Mouse (Mus musculus): ENCODE measurements at regions not wholly inside any gene's neighbourhood (a gene's known extent, or its start where the extent isn't known, plus 50 kb on each side); places are given as distances from the start of the nearest gene placed in this dataset.
A peak's percentile ranks its signal among the peaks of the same experiment; 100 is the strongest.

- no peaks in the 10 kb centered on the region for H3K27me3 ChIP-seq
- 90% methylated on average over 4 of the region's 4 CpGs for WGBS
Measured at GRCm38 (mm10) chr11:31736556-31737089, 64.9 kb upstream of the Bod1 start.

GRCm38 (mm10) chr11:31738148-31739021, 66.7 kb upstream of the Bod1 start:
- Histone ChIP-seq H3K27ac (no peak overlapping the region), H3K9me3 (replicated peaks) (no peaks in the 10 kb centered on the region), H3K36me3 (ENCODE audit: poor library complexity, severe bottlenecking) (no peaks in the 10 kb centered on the region), H3K9ac (no peak overlapping the region), H3K4me3 (no peak overlapping the region), H3K4me1 (peaks cover 13% of the 10 kb centered on the region), H3K4me2 (no peak overlapping the region), H3K27me3 (no peaks in the 10 kb centered on the region)
- no peak for ATAC-seq
- WGBS: 91% methylated on average over 5 of the region's 5 CpGs

More at GRCm38 (mm10) chr11:31736556-31737089, 64.9 kb upstream of the Bod1 start:
- no peak overlapping the region for H3K4me2 ChIP-seq
- H3K36me3 ChIP-seq (ENCODE audit: poor library complexity, severe bottlenecking): no peaks in the 10 kb centered on the region
- H3K9ac ChIP-seq: no peak overlapping the region
- no peak for ATAC-seq
- no peak overlapping the region for H3K27ac ChIP-seq
- no peak overlapping the region for H3K4me3 ChIP-seq
- peaks cover 18% of the 10 kb centered on the region for H3K4me1 ChIP-seq
- no peaks in the 10 kb centered on the region for H3K9me3 ChIP-seq (replicated peaks)

- Histone ChIP-seq H3K9me3 (replicated peaks) (no peaks in the 10 kb centered on the region), H3K4me1 (peaks cover 8% of the 10 kb centered on the region; the same call in 1 of the 2 replicates), H3K4me3 (no peak overlapping the region), H3K36me3 (ENCODE audit: poor library complexity, severe bottlenecking) (no peaks in the 10 kb centered on the region), H3K9ac (no peak overlapping the region), H3K27me3 (no peaks in the 10 kb centered on the region), H3K4me2 (no peak overlapping the region), H3K27ac (no peak overlapping the region)
- 80% methylated on average over 5 of the region's 5 CpGs for WGBS
- no peak for ATAC-seq
Measured at GRCm38 (mm10) chr11:31740409-31740808, 68.7 kb upstream of the Bod1 start.

- Histone ChIP-seq H3K4me1 (peaks cover 15% of the 10 kb centered on the region; the same call in 1 of the 2 replicates), H3K9me3 (replicated peaks) (no peaks in the 10 kb centered on the region), H3K4me2 (no peak overlapping the region), H3K36me3 (ENCODE audit: poor library complexity, severe bottlenecking) (no peaks in the 10 kb centered on the region), H3K4me3 (no peak overlapping the region), H3K9ac (no peak overlapping the region), H3K27me3 (no peaks in the 10 kb centered on the region), H3K27ac (no peak overlapping the region)
- no peak for ATAC-seq
- 33% methylated on average over 1 of the region's 1 CpGs for WGBS
Measured at GRCm38 (mm10) chr11:31742160-31742559, 70.5 kb upstream of the Bod1 start.

- Histone ChIP-seq H3K4me3 (no peak overlapping the region), H3K27me3 (no peaks in the 10 kb centered on the region), H3K4me1 (peaks cover 15% of the 10 kb centered on the region; the same call in 1 of the 2 replicates), H3K9me3 (replicated peaks) (no peaks in the 10 kb centered on the region), H3K27ac (no peak overlapping the region), H3K36me3 (ENCODE audit: poor library complexity, severe bottlenecking) (no peaks in the 10 kb centered on the region), H3K4me2 (no peak overlapping the region), H3K9ac (no peak overlapping the region)
- no peak; the same call in 1 of the 2 replicates for ATAC-seq
- 80% methylated on average over 12 of the region's 12 CpGs for WGBS
Measured at GRCm38 (mm10) chr11:31744076-31744785, 72.5 kb upstream of the Bod1 start.

DNA sequence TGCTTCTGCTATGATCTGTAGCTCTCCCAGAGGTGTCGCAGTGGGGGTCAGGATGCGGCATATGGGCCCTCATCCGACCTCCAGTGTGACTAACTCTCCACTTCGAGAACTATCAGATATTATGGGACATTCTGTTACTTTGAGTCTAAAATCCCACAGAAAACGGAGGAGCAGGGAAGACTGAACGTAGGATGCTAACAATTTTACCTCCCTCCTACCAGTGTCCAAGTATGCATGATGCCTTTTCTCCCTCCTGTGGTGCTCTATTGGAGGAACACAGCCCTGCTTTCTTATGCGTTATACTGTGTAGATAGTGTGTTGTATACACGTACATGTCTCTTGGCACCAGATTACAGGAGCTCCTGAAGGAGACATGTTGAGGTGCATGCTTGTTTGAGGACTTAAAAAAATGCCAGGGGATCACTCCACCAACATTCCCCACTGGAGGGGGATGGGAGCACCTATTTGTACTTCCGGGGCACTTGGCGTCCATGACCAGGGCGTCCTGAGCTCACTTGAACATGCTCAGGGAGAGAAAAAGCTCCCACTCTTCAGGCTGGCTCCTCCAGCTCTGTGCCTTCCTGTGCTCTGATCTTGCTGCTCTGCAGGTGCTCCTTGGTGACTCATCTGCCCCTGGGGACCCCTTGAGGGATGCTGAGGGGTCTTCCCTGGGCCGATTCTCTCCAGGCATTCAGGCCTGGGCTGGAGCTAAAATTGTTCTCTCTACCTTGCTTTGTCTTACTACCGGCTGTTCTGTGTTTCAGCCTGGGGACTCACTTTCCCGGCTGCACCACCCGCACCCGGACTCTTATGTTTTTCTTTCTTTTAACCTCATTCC, 73.6 kb upstream of the Bod1 start:
- Histone ChIP-seq H3K4me1 (peaks cover 15% of the 10 kb centered on the region; the same call in 1 of the 2 replicates), H3K4me3 (no peak overlapping the region), H3K9ac (no peak overlapping the region), H3K27me3 (no peaks in the 10 kb centered on the region), H3K9me3 (replicated peaks) (no peaks in the 10 kb centered on the region), H3K27ac (no peak overlapping the region), H3K36me3 (ENCODE audit: poor library complexity, severe bottlenecking) (no peaks in the 10 kb centered on the region), H3K4me2 (no peak overlapping the region)
- 0 out of 2 replicates have a peak, but pooled peaks have one; percentile 36 for ATAC-seq
- whole genome bisulfite sequencing: 51% methylated on average over 16 of the region's 16 CpGs

- Histone ChIP-seq H3K4me3 (no peak overlapping the region), H3K9ac (no peak overlapping the region), H3K9me3 (replicated peaks) (no peaks in the 10 kb centered on the region), H3K27me3 (no peaks in the 10 kb centered on the region), H3K27ac (no peak overlapping the region), H3K4me1 (peaks cover 15% of the 10 kb centered on the region; the same call in 1 of the 2 replicates), H3K36me3 (ENCODE audit: poor library complexity, severe bottlenecking) (no peaks in the 10 kb centered on the region), H3K4me2 (no peak overlapping the region)
- no peak for ATAC-seq
- 17% methylated on average over 5 of the region's 5 CpGs for WGBS
Measured at GRCm38 (mm10) chr11:31745866-31746248, 74.2 kb upstream of the Bod1 start.

DNA sequence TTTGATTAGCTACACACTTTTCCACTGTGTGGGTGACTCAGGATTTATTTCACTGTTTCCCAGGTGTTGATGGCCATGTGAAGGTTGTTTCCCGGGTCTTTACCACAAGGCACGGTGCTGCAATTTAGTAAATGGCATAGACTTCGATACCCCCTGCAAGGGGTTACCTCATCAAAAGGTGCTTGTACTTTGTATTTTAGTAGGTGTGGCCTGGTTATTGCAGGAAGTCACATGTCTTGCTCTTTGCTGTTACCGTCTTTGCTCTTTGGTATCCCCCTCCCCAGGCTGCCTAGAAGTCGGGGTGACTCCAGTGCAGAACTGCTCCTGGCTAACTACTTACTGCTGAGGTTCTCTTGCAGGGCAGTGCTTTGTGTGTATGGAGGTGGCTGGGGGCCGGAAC, 74.8 kb upstream of the Bod1 start:
- Histone ChIP-seq H3K4me2 (no peak overlapping the region), H3K27ac (no peak overlapping the region), H3K9ac (no peak overlapping the region), H3K4me3 (no peak overlapping the region), H3K36me3 (ENCODE audit: poor library complexity, severe bottlenecking) (no peaks in the 10 kb centered on the region), H3K4me1 (peaks cover 15% of the 10 kb centered on the region; the same call in 1 of the 2 replicates), H3K27me3 (no peaks in the 10 kb centered on the region), H3K9me3 (replicated peaks) (no peaks in the 10 kb centered on the region)
- no peak for ATAC-seq
- 83% methylated on average over 6 of the region's 6 CpGs for WGBS

- H3K27ac ChIP-seq: no peak overlapping the region
Measured at GRCm38 (mm10) chr11:31746939-31747338, 75.3 kb upstream of the Bod1 start.

DNA sequence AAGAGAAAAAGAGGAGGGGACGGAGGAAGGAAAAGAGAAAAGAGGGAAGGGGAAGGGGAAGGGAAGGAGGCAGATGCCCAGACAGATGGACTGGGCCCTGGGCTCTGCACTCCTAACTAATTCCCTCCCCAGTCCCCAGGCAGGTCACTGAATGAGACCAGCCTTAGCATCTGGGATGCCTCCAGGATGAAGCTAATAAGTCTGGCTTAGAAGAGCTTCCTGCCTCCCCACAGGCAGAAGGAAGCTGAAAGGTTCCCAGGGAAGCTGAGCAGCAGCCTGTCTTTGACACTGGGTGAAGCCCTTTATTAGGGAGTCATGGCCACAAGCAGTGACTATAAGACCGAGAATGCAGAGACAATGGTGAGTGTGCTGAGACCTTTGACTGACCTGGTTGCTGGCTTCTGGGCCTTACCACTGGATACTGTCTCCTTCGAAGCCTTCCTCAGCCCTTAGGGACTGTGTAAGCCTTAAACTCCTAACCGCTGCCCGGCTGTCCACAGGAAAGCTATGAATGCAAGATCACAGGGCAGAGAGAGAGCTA, 76.7 kb upstream of the Bod1 start:
- Histone ChIP-seq H3K4me3 (no peak overlapping the region), H3K9ac (no peak overlapping the region), H3K4me2 (no peak overlapping the region), H3K36me3 (ENCODE audit: poor library complexity, severe bottlenecking) (no peaks in the 10 kb centered on the region), H3K27me3 (no peaks in the 10 kb centered on the region), H3K4me1 (peaks cover 19% of the 10 kb centered on the region), H3K9me3 (replicated peaks) (no peaks in the 10 kb centered on the region), H3K27ac (no peak overlapping the region)
- ATAC-seq: no peak
- 68% methylated on average over 5 of the region's 5 CpGs for WGBS

More at GRCm38 (mm10) chr11:31746939-31747338, 75.3 kb upstream of the Bod1 start:
- Histone ChIP-seq H3K27me3 (no peaks in the 10 kb centered on the region), H3K4me3 (no peak overlapping the region), H3K9me3 (replicated peaks) (no peaks in the 10 kb centered on the region), H3K36me3 (ENCODE audit: poor library complexity, severe bottlenecking) (no peaks in the 10 kb centered on the region), H3K9ac (no peak overlapping the region), H3K4me2 (no peak overlapping the region), H3K4me1 (peaks cover 15% of the 10 kb centered on the region; the same call in 1 of the 2 replicates)
- WGBS: 87% methylated on average over 8 of the region's 8 CpGs
- ATAC-seq: no peak

- Histone ChIP-seq H3K9me3 (replicated peaks) (no peaks in the 10 kb centered on the region), H3K4me2 (no peak overlapping the region), H3K36me3 (ENCODE audit: poor library complexity, severe bottlenecking) (no peaks in the 10 kb centered on the region), H3K27ac (no peak overlapping the region), H3K9ac (no peak overlapping the region), H3K27me3 (no peaks in the 10 kb centered on the region), H3K4me1 (peaks cover 29% of the 10 kb centered on the region), H3K4me3 (no peak overlapping the region)
- 85% methylated on average over 1 of the region's 1 CpGs for WGBS
- no peak for ATAC-seq
Measured at GRCm38 (mm10) chr11:31751274-31751673, 79.6 kb upstream of the Bod1 start.

All from forebrain, embryonic 13.5 days (tissue).